Mouse (Mus musculus) MEL (cell line): ENCODE measurements at regions not wholly inside any gene's neighbourhood (a gene's known extent, or its start where the extent isn't known, plus 50 kb on each side); places are given as distances from the start of the nearest gene placed in this dataset.

ENCODE experiments used
- CTCF ChIP-seq, 3 experiments: IDR thresholded peaks in 2 of 3; conservative IDR thresholded peaks in 1 of 3; 2 replicates each; pipeline ENCODE4 v1.5.1; 2011 to 2012; ENCODE audit warnings: low read length in 3 of 3, low read depth in 2 of 3, mild to moderate bottlenecking in 2 of 3, improper control_type of control experiment in 1 of 3, inconsistent platforms in 1 of 3, mixed read lengths in 1 of 3, moderate library complexity in 1 of 3; ENCODE audit not compliant: control insufficient read depth in 1 of 3, insufficient read depth in 1 of 3, poor library complexity in 1 of 3, severe bottlenecking in 1 of 3
- EP300 ChIP-seq, 2 experiments: IDR thresholded peaks; 2 replicates each; pipeline ENCODE4 v1.6.1; 2011; ENCODE audit warnings: improper control_type of control experiment in 2 of 2, low read length in 2 of 2, low read depth in 1 of 2, mild to moderate bottlenecking in 1 of 2
- MAFK ChIP-seq: IDR thresholded peaks from 2 replicates; pipeline ENCODE4 v1.6.1; 2011; ENCODE audit warnings: low read depth, mild to moderate bottlenecking, low read length, improper control_type of control experiment, borderline replicate concordance
- MXI1 ChIP-seq: IDR thresholded peaks from 2 replicates; pipeline ENCODE4 v1.6.1; 2011; ENCODE audit warnings: mild to moderate bottlenecking, low read depth, low read length, improper control_type of control experiment

DNA sequence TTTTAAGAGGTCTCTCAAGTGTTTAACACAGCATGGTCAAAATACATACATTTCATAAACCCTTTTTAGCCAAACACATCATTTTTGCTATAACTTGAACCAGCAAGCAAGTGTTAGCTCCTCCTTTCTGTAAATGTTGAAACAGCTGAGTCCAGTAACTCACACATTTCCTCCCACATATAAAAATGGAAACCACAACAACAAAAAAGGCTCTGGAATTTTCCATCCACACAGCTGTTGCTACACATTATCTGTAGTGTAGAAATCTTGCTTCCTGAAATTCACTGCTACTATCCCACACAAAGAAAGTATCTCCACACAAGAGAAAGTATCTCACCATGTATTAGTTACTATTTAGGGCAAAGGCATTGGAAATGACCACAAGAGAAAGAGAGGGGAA, 96.7 kb upstream of the Tbl1x start:
- TF ChIP-seq MXI1, result no peak
- no peak for TF ChIP-seq CTCF (IDR thresholded peaks at IDR 0.05 in 2 of 3, conservative IDR thresholded peaks at IDR 0.05 in 1 of 3; ENCODE audit: control insufficient read depth in 1 of 3, insufficient read depth in 1 of 3, low read depth in 2 of 3, low read length in 3 of 3, poor library complexity in 1 of 3, severe bottlenecking in 1 of 3)
- TF ChIP-seq MAFK, result no peak
- TF ChIP-seq EP300 (IDR thresholded peaks at IDR 0.05; ENCODE audit: low read depth in 1 of 2, low read length in 2 of 2), result no peak
